Mouse (Mus musculus) small intestine, adult 2 months (tissue): ENCODE results near the gene Tspear. TPM values are rescaled to one million over a fixed set of nuclear protein-coding genes. Genes with fewer than 3 reads are reported as not detected.
"Not testable (repeated sequence)": the region's sequence is repeated elsewhere in the genome, so short reads cannot be mapped to it uniquely, and the experiment has no call there.

ENCODE experiments used
- H3K27ac ChIP-seq: fragments of 200-500 bp; 2 replicates; pipeline ENCODE4 v1.5.1; 2012; ENCODE audit warnings: low read depth, low read length, control low read depth, inconsistent platforms; ENCODE audit not compliant: insufficient read depth
- H3K27me3 ChIP-seq: fragments of 200-500 bp; 2 replicates; pipeline ENCODE4 v1.6.1; 2012; ENCODE audit warnings: mild to moderate bottlenecking, moderate library complexity, low read length, inconsistent platforms; ENCODE audit not compliant: control insufficient read depth, insufficient read depth
- H3K36me3 ChIP-seq: fragments of 200-500 bp; 2 replicates; pipeline ENCODE4 v1.6.1; 2012; ENCODE audit warnings: mild to moderate bottlenecking, low read length, control low read depth, inconsistent platforms; ENCODE audit not compliant: control insufficient read depth, insufficient read depth
- H3K4me1 ChIP-seq: fragments of 200-500 bp; 2 replicates; pipeline ENCODE4 v1.6.1; 2012; ENCODE audit warnings: low read length, inconsistent platforms, mixed read lengths; ENCODE audit not compliant: control insufficient read depth, insufficient read depth, insufficient read length
- H3K4me3 ChIP-seq: fragments of 200-500 bp; 2 replicates; pipeline ENCODE4 v1.5.1; 2012; ENCODE audit warnings: low read depth, mild to moderate bottlenecking, control low read depth, inconsistent platforms, low read length, moderate library complexity
- CTCF ChIP-seq: fragments of 200-500 bp; IDR thresholded peaks from 2 replicates; pipeline ENCODE4 v1.5.1; 2012; ENCODE audit warnings: low read depth, mild to moderate bottlenecking, control low read depth, inconsistent platforms, low read length, moderate library complexity, mixed read lengths; ENCODE audit not compliant: insufficient replicate concordance, insufficient read length; ENCODE audit errors: extremely low read depth
- POLR2A ChIP-seq: fragments of 200-500 bp; IDR thresholded peaks from 2 replicates; pipeline ENCODE4 v1.6.1; 2012; ENCODE audit warnings: low read depth, mild to moderate bottlenecking, control low read depth, inconsistent platforms, low read length, moderate library complexity
- WGBS: fragments of 180-500 bp; shearing (Covaris S2); methylation state at CpG from one replicate; pipeline ENCODE4 v1.1.7; 2018; 5-methylcytosine and 5-hydroxymethylcytosine counted together
- polyA plus RNA-seq: library from polyadenylated mRNA; depleted of rRNA; stranded (reverse); fragments of >200 nt; gene quantifications from 2 replicates; pipeline ENCODE4 v1.2.3, GENCODE M21; 2012

The Tspear gene
- polyA plus RNA-seq, 1 experiment = 0.33 TPM

DNA sequence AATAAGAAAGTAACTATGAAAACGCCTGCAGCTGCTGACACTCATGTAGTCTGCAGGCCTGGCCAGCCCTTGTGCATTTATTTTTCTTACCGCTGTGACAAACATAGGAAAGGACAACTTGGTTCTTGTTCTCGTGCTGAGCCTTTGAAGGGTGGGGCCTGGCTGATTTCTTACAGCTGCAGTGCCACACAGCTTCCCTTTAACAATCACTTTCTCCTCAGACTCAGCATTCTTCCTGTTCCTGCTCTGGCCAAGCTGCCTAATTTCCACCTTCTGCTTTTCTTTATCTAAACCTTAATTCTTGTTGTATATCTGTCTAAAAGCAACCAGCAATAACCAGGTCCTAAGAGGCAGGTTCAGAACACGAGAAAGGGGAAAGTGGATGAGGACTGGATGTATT is 27.4 kb downstream of the Tspear start:
- 61% methylated on average over 4 of the region's 4 CpGs for WGBS

DNA sequence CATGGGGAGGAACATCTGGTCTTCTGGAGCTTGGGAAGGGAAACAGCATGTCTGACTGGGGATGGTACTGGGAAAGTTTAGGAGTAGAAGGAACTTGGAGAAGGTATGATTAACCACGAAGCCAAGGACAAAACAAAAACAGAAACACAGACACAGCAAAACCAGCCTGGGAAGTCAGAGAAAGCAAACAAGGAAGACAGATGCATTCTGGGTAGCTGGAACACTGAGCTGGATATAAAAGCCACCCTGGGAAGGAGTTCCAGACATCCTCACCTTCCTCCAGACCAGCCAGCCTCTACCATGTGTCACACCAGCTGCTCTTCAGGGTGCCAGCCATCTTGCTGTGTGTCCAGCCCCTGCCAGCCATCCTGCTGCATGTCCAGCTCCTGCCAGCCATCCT is 29.1 kb downstream of the Tspear start, which contains the start of gene Gm10142:
Gene Gm10142 (plus strand): TSS at position 301 of the 400 bp plus-strand sequence.
- Histone ChIP-seq H3K4me1 (no peaks in the 10 kb centered on the region), H3K27ac (no peak within 1 kb of the TSS), H3K36me3 (no peaks in the 10 kb centered on the region), H3K27me3 (no peaks in the 10 kb centered on the region), H3K4me3 (no peak within 1 kb of the TSS)
- TF ChIP-seq POLR2A = no peak
- no peak for TF ChIP-seq CTCF
- 84% methylated on average over 1 of the region's 1 CpGs for WGBS

More for the DNA sequence above, 27.4 kb downstream of the Tspear start:
- Histone ChIP-seq H3K4me1 (no peaks in the 10 kb centered on the region), H3K27me3 (no peaks in the 10 kb centered on the region), H3K27ac (no peak overlapping the region), H3K36me3 (no peaks in the 10 kb centered on the region), H3K4me3 (no peak overlapping the region)
- TF ChIP-seq POLR2A (no peak), CTCF (no peak)

DNA sequence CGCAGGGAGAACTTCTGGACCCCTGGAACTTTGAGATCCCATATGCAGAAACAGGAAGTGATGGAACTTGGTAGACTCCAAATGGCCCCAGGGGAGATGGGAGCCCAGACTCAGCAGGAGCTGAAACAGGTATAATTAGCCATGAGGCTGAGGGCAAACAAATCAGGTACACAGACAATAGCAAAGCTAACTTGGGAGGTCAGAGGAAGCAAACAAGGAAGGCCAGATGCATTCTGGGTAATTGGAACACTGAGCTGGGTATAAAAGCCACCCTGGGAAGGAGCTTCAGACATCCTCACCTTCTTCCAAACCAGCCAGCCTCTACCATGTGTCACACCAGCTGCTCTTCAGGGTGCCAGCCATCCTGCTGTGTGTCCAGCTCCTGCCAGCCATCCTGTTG is 33.9 kb downstream of the Tspear start, which contains the start of gene Krtap12-1:
Gene Krtap12-1 (plus strand): TSS at position 301 of the 400 bp plus-strand sequence.
- H3K27me3 ChIP-seq, H3K36me3 ChIP-seq, H3K4me3 ChIP-seq, H3K27ac ChIP-seq, H3K4me1 ChIP-seq: not testable (repeated sequence)
- WGBS = 79% methylated on average over 1 of the region's 1 CpGs

DNA sequence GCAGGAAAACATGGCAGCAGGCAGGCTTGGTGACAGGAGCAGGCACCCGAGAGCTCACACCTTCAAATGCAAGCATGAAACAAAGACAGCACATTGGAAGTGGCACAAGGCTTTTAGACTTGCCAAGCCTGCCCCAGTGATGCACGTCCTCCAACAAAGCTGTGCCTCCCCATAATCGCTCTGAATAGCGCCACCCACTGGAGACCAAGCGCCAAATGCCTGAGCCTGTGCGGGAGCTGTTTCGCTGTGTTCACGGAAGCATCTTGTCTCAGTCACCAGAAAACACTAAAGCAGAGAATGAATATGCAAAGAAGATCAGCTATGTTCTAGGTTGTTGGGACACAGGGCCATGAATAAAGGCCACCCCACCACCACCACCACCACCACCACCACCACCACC is 38.5 kb downstream of the Tspear start:
- TF ChIP-seq CTCF = no peak
- no peak for TF ChIP-seq POLR2A
- H3K36me3 ChIP-seq = no peaks in the 10 kb centered on the region
- H3K27me3 ChIP-seq = no peaks in the 10 kb centered on the region
- WGBS = 77% methylated on average over 8 of the region's 8 CpGs
- no peak overlapping the region for H3K4me3 ChIP-seq
- no peaks in the 10 kb centered on the region for H3K4me1 ChIP-seq
- no peak overlapping the region for H3K27ac ChIP-seq

DNA sequence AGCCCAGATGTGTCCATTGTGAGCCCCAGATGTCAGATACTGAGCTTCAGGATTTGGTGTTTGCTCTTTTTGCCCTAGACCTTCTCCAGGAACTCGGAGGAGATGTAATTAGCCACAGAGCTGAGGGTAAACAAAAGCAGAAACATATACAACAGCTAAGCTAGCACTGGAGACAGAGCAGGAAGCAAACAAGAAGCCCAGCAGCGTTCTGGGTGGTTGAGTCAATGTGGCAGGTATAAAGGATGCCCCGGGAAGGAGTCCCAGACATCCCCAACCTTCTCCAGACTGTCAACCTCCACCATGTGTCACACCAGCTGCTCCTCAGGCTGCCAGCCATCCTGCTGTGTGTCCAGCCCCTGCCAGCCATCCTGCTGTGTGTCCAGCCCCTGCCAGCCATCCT is 39.8 kb downstream of the Tspear start, which contains the start of gene Gm10100:
Gene Gm10100 (plus strand): TSS at position 301 of the 400 bp plus-strand sequence.
- H3K27me3 ChIP-seq = no peaks in the 10 kb centered on the region
- no peaks in the 10 kb centered on the region for H3K36me3 ChIP-seq
- no peak for TF ChIP-seq CTCF
- no peak for TF ChIP-seq POLR2A
- H3K4me1 ChIP-seq = no peaks in the 10 kb centered on the region
- H3K4me3 ChIP-seq = no peak within 1 kb of the TSS
- H3K27ac ChIP-seq = no peak within 1 kb of the TSS
- 50% methylated on average over 3 of the region's 3 CpGs for WGBS

DNA sequence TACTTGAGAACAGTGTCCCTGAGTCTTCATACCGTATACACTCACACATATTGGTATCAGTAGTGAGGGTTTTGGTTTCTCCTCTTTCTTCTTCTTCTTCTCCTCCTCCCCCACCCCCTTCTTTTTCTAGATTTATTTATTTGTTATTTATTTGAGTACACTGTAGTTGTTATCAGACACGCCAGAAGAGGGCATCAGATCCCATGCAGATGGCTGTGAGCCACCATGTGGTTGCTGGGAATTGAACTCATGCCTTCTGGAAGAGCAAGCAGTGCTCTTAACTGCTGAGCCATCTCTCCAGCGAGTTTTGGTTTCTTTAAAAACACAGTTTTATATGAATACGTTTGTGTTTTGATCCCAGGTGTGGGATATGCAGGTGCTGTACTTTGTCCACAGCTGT is 41.9 kb downstream of the Tspear start:
- H3K27me3 ChIP-seq = no peaks in the 10 kb centered on the region
- no peak overlapping the region for H3K4me3 ChIP-seq
- TF ChIP-seq POLR2A (no peak), CTCF (no peak)
- 39% methylated on average over 4 of the region's 4 CpGs for WGBS
- H3K36me3 ChIP-seq = no peaks in the 10 kb centered on the region
- no peak overlapping the region for H3K27ac ChIP-seq
- H3K4me1 ChIP-seq = no peaks in the 10 kb centered on the region

DNA sequence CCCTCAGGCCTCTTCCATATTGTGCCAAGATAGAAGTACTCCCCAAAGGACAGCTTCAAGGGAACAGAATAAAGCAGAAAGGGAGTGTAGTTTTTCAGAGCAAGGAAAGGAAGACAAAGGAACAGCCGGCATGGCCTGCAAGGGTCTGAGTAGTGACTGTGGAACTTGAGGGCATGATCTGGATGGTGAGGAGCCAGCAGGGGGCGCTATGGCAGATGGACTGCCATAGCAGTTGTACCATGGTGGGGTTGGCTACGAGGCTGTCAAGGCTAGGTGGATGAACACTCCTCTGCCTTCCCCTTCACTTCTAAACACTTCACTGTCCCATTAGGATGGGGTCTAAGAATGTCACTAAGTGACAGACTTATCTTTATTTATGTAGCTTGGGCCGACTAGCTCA is 42.9 kb downstream of the Tspear start:
- no peaks in the 10 kb centered on the region for H3K36me3 ChIP-seq
- peak; percentile 52; the same call in 1 of the 2 replicates for TF ChIP-seq CTCF
- TF ChIP-seq POLR2A = no peak
- 58% methylated on average over 4 of the region's 4 CpGs for WGBS
- no peak overlapping the region for H3K27ac ChIP-seq
- H3K4me1 ChIP-seq = no peaks in the 10 kb centered on the region
- no peak overlapping the region for H3K4me3 ChIP-seq
- no peaks in the 10 kb centered on the region for H3K27me3 ChIP-seq

DNA sequence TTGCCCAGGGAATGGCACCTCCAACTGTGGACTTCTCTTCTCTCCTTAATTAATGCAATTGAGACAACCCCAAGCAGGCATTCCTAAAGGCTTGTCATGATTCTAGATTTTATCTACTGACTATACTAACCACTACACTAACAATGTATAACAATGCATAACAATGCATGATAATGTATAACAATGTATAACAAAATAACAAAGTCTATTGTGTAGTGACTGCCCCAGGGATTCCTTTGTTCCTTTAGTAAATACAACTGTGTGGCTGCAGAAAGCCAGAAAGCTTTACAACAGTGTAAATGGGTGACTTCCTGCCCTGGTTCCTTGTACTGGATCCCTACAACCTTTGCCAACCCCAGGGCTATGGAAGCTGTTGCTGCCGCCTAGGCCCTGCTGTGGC is 49.6 kb downstream of the Tspear start:
- Histone ChIP-seq H3K4me3 (no peak overlapping the region), H3K27ac (no peak overlapping the region), H3K4me1 (no peaks in the 10 kb centered on the region), H3K36me3 (no peaks in the 10 kb centered on the region), H3K27me3 (no peaks in the 10 kb centered on the region)
- TF ChIP-seq POLR2A = no peak
- no peak for TF ChIP-seq CTCF
- WGBS = 95% methylated on average over 1 of the region's 1 CpGs
